Mouse (Mus musculus): ENCODE data around the gene Znrf3.
A peak's percentile ranks its signal among the peaks of the same experiment; 100 is the strongest.

The Znrf3 gene

DNA sequence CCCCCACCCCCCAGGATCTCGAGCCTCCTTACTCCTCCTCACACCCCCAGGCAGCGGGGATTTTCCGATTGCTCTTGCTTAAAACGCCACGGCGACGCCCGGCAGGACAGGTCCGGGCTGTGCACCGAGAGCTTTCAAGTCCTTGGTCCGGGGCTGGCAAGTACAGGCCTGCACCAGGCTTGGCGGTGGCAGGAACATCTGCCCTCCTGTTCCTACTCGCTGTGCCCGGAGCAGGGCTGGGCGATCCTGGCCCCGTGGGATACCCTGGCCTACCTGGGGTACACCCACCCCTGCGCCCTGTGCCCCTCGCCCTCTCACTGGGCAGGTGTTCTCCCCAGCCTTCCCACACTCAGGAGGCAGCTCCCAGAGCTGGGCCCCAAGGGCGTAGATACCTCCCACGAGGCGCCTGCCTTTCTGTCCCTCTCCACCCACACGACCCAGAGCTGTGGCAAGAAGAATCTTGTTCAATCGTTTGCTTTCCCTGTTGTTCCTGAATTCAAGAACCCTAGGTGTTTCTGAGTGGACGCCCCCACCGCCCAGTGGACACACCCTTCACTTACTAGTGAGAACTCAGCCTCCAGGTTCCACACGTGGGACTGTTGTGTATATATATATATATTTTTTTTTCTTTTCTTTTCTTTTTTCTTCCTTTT lies 181.4 kb downstream of the Znrf3 start:
- peak in 1 of 2 experiments; percentile 43 for DNase-seq

DNA sequence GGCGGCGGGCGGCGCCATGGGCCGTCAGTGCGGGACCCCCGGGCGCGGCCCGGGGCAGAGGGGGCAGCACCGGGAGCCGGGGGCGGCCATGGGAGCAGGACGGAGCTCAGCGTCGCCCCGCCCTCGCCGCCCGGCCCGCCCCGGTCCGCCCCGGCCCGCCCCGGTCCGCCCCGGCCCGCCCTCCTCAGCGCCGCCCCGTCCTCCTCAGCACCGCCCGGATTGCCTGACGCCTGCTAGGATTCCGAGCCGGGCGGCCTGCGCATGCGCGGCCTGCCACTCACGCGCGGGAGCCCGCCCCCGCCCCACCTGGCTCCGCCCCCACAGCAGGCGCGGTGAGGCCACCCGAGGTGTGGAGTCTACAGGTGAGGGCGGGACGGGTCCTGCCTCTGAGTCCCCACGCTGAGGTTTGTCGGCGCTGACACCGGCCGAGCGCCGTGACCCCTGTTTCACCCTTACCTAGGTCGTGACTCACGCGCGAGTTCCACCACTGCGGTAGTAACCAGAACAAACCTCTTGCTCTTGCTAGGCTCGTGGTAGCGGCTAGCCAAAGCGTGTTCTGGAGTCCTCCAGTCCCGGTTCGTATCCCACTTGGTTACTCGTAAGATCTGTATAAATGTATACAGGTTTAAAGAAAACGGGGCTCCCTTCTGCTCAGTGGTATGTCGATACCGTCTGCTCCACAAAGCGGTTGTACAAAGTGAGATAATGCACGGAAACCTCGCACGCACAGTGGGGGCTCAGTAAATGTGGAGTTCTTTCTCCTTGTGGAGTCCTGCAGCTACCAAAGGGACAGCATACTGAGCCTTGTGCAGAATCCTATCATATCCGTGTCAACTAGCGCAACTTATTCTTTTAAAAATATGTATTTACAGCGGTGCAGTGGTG lies 182.9 kb downstream of the Znrf3 start, which contains the start of gene Kremen1:
TSS of gene Kremen1 (minus strand) at position 51 of the 885 bp plus-strand sequence.
- DNase-seq = peak; percentile 95 to 96

DNA sequence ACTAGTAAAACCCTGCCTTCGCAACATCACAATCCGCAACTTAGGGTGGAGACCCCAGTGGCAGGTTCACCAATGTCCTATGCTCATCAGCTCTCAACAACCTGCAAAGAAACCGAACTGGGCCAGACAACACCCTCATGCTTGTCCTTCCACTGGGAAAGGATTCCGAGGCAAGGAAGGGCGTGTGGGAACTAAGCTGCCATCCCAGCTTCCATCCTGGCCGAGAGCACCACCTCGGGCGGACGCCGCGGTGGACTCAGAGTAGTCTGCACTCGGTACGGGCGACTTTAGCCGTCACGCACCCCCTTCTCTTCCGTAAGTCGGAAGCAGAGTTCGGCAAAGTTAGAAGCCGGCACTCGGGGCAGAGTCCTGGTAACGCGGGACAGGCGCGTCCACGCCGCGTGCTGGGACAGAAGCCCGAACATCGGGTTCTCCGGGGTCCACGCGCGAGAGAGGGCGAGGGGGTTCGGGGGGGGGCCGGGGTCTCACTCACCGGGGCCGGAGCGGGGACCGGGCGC lies 183.6 kb downstream of the Znrf3 start:
- peak; percentile 65 to 70 for DNase-seq

DNA sequence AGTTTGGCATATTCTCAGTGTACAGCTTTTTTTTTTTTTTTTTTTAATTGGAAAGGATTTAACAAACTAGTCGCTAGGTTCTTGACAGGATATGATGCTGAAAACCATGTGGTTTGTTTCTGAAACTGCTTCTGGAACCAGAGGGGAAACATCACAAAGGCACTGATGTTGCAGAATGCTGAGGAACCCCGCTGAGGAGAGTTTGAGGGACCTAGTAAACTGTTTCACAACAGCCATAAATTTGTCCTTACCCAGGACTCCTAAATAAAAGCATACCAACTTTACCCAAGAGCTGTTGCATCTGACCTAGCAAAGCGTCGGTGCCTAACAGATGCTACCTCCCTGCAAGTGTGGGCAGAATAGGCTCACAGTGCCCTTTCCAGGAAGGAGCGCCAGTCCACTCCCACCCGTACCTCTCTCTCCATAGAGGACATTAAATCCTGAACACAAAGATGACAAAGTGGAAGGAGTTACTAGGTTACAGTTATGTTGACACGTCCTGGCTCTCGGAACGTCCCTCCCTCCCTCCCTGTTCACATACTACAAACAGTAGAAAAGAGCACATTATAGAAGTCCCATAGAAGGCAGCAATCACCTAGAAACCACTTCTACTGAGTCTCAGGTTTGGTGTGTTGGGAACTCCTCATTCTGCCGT lies 184.6 kb downstream of the Znrf3 start:
- DNase-seq = peak; percentile 34

DNA sequence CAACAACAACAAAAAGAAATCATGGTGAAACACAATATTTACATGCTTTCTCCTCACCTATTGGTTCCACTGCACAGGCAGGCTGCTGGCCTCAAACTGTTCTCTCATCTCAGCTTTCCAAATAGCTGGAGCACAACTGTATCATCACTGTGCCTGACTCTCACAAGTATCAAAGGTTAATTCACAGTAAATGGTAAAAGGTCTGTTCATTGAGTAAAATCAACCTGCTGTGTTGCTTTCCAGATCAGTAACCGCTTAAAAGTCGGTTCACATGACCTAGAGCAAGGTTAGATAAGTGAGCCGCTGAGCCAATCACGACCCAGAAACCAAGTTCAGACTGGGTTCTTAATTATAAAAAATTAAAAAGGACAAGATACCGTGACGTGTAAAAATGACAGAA lies 186.6 kb downstream of the Znrf3 start:
- DNase-seq = no peak

DNA sequence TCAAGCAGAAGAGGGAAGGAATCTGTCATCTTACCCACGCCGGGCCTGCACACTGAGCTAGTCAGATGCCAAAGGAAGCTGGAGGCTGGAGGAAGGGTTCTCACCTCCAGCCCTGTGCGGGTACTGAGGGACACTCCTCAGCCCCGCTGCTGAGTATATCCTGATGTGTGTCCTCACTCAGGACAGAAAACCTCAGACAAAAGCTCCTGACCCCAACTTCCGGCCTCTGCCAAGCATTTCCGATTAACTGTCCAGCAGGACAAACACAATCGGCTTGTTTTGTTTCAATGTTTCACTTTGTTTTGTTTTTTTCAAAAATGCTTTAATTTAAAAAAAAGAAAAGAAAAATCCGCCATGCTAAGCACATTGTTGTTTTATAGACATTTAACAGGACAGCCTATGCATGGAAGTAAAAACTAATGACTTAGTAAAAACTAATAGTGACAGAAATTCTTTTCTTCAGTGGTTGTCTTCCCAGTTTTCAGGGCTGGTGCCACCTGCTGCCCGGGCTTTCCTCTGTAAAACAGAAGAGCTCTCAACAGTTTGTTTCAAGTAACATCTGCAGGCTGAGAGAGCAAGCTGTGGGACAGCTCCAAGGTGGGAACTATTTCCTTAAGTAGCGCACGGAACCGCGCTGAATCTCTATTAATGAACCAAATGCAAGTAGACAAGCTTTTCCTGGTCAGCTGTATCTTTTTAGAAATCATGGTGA lies 187.3 kb downstream of the Znrf3 start:
- peak; percentile 48 to 64 for DNase-seq

DNA sequence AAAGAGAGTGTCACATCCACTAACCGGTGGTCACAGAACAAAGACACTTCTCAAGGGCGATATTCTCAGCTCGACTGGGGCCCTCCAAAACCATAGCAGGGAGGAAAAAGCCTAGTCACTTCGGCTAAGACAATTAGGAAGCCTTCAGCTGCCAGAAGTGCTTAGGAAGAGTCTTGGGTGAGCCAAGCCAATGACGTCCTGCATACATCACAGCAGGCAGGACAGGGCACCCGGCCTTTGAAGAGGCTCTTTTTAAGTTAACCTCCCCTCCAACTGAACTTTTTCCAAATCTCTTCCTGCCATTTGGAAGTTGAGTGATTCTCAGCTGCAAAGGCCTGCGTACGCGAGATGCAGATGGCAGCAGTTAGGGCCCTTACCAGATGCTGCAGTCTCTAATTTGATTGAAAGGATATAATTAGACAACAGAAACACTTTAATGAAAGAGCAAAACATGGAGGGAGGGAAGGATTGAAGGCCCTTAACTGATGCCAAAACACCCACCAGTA lies 189.1 kb downstream of the Znrf3 start:
- DNase-seq = no peak

DNA sequence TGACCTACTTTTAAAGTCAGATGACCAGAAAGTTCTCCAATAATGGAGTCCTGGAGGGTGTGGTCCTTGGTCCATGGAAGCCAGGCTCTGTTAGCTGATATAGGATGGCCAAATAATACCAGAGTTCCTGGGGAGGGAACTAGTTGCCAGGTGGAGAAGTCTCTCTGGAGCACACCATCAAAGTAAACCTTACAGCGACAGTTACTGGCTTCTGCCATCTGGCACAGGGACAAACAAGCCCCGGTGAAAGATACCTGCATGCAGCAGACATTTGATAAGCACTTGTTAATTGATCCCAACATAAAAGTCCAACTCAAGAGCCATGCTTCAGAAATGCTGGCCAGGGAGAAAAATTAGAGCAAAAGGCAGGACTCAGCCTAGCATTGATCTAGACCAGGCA lies 190.6 kb downstream of the Znrf3 start:
- DNase-seq = peak; percentile 55 to 59

DNA sequence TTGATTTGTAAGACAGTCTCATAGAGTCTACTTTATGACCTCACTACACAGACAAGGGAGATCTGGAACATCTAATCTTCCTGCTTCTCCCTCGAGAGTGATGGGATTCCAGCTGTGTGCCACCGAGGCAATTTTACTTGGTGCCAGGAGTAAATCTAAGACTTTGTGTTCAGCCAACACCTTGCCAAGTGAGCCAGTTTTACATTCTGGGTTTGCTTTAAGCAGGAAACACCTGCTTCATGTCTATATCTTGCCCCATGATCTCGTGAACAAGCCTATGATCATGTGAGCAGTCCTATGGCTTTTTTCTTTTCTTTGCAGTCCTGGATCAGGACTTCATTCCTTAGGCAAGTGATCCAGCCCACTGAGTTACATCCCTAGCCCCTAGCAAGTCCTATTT lies 191.1 kb downstream of the Znrf3 start:
- DNase-seq = peak; percentile 47 to 52

DNA sequence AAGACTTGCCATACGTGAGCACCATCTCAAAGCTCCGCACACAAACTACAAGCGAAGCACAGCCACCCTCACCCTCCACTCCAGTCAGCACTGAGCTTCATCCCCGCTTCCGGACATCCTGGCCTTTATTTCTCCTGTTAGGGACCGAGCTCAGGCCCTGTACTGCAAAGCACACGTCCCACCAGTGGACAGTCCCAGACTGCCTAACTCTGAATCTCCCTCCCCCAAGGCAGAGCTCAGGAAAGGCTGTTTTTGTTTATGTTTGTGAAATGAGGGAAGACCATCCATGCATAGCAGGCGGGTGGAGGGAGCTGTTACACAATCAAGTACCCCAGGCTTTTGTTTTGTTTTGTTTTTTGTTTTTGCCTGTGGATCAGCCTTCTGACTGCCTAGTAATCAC lies 191.9 kb downstream of the Znrf3 start:
- DNase-seq = no peak

DNA sequence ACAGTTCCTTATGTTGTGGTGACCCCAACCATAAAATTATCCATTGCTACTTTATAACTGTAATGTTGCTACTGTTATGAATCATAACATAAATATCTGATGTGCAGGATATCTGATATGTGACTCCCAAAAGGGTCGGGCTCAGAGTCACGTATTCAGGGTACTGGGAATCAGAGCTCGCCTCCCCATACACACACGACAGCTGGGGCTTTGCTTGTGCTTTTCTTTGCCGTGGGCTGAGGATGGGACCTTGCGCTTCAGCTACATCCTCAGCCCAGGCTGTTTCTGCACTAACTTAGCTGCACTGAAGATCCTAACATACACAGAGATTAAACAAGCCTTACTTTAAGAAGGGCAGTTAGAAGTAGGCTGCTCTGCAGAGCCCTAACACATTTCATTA lies 193.5 kb downstream of the Znrf3 start:
- peak in 1 of 2 experiments; percentile 45 for DNase-seq

DNA sequence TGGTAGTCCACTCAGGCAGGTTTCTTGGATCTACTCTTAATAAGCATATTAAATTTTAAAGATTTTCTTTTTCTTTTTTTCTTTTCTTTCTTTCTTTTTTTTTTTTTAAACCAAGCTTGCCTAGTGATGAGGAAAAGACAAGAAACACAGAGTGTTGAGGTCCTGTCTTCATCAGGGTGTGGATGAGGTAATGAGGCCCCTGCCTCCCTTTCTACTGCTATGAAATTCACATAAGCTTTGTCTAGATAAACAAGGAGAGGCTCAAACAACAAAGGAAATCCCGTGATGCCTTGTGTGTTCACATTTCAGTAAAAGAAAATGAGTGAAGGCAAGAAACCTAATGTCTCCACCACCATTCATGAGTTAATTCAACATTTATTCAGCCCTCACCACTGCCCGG lies 196.4 kb downstream of the Znrf3 start:
- no peak for DNase-seq

DNA sequence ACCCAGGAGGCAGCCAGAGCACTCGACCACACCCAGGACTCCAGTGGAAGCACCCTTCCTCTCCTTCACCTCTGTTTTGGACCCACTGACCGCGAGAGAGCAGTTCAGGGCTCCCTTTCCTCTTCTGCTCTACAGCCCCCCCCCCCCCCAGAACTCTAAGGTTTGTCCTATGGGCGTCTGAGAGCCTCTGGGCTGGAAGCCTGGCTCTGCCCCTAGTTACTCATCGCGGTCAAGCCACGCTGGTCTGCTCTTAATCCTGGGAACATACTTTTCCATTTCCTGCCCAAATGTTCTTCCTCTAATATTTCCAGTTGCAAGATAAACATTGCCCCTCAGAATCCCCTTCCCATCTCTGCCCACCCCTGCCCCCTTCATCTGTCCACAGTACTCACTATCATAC lies 199.2 kb downstream of the Znrf3 start:
- no peak for DNase-seq

DNA sequence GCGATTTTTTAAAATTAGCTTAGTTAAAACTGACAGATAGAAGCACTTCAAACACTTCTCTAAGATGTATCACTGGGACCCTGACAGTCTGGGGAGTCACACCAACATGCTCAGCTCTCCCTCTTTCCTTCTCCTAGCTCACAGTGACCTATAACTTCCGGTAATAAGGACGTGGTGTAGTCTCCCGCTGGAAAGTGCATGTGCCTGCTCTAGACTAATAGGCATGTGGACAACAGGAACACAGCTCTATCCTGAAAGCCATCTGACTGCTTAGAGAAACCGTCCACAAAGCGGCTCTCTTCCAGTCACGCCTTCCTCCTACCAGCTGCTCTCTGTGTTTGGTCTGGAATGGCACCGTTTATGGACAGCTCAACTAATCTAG lies 199.9 kb downstream of the Znrf3 start:
- DNase-seq = no peak

DNA sequence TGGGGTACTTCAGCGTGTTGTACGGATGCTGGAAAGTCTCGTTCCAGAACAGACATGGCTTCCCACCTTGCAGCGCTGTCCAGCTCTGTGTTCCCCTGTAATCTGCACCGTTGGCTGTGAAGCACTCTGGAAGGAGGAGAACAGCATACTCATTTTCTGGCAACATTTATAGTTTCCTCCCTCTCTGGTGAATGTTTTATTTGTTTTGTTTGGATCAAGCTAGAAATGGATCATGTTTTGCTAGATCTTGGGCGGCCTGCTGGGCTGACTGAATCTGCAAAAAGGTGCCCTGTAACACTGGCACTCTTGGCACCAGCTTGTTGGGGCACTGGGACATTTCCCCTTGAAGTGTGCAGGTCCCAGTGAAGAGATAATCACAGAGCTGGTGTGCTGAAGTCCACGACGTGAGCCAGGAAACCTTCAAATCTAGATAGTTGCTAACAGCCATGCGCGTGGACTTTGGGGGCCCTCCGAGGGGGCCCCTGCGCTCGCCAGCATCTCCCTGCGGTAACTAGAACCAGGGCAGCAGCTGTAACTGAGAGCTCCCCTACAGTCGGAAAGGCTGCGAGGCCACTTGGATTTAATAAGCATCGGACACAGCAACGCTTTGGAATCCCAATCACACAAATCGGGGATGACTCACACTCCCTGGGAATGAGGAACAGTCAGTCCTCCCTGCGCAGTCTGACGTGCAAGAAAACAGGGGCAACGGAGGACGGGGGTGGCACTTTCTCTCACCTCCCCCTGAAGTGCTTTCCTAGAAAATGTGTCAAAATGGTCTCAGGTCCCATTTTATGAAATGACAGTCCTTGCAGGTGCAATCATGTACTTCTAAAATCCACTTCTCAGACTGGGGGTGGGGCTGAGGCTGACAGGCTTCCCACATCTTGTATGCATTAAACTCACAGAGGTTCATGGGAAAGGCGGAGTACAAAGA lies 200.6 kb downstream of the Znrf3 start:
- DNase-seq = peak in 1 of 2 experiments; percentile 19

DNA sequence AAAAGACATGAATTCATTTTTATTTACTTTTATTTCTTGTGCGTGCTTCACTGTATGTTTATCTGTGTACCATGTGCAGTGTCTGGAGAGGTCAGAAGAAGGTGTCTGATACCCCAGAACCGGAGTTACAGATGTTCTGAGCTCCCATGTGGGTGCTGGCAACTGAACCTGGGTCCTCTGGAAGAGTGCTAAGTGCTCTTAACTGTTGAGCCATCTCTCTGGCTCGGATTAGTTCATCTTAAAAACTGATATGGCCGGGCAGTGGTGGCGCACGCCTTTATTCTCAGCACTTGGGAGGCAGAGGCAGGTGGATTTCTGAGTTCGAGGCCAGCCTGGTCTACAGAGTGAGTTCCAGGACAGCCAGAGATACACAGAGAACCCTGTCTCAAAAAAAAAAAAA lies 201.4 kb downstream of the Znrf3 start:
- DNase-seq = no peak

DNA sequence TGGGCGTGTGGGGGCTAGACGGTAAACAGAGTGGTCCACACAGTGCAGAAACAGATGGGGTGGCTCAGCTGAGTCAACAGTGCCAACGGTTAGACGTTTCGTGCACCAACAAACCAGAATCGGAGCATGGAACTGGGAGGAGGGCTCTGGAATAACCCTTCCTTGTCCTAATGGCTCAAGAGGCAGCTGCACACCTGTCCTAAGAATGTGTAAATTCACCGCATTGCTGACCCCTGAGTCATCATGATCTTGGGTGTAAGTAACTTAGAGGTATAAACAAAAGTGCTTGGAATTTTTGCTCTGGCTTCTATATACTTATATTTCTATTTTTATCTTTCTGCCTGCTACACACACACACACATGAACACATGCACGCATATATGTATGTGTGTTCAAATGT lies 202.5 kb downstream of the Znrf3 start:
- DNase-seq = no peak

DNA sequence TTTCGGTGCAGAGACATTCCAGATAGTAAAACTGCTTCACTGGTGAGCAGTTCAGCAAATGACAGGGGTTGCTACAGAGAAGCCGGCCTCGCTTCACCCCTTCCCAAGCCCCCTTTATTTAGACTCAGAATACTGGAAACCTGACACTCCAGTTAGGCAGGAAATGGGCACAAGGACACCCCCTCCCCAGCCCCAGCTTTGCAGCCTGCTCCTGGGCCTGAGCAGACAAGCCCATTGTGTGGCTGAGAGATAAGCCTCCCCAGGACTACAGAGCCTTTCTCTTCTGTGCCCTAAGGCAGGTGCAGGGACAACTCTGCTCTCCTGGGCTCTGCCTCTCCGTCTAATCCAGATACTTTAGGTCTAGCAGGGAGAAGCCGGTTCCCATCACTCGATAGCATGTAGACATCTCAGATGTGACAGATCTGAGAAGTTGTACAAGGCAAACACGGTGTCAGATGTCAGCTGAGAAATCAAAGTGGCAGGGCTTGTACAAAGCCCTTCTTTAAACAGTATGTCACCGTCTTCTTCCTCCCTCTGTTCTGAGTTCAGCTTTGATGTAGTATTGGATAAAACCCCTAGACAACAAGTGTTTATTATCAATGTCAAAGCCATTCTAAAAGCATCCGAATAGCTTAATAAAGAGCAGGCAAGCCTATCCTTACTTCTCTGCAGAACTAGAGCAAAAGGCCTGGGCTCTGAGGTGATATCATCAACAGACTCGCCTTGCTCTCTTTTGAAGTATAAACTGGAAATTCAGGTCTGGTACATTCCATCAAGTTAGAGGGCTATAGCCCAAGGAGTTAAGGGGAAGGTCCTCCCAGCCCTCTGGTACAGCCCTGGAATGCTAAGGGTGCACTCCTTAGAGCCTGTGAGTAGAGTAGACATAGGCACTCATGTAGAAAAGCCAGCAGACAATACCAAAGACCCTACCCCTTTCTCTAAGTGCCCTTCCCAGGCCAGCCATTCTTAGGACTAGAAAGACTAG lies 204.6 kb downstream of the Znrf3 start:
- DNase-seq = peak; percentile 20 to 35

Measured in thymus, postnatal 36 days (tissue).